Mouse (Mus musculus): ENCODE results near the gene Ubash3a.
"Not testable (repeated sequence)": the region's sequence is repeated elsewhere in the genome, so short reads cannot be mapped to it uniquely, and the experiment has no call there.

The Ubash3a gene

DNA sequence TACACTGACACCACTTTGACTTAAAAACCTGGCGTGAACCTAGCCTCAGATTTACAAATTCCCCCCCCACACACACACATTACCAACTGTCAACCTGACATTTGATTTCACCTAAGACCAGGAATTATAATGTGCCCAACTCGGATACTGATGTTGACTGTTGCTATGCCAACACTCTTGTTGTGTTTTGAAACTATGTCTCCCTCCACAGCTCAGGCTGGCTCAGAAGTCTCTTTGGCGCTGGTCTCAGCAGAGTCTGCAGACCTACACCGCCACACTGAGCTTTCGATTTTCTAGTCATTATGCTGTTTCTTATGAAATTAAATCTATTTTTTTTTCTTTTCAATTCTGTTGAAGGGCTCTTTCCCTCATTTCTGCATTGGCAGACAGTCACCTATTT is 55.0 kb downstream of the Ubash3a start:
- DNase-seq = no peak

DNA sequence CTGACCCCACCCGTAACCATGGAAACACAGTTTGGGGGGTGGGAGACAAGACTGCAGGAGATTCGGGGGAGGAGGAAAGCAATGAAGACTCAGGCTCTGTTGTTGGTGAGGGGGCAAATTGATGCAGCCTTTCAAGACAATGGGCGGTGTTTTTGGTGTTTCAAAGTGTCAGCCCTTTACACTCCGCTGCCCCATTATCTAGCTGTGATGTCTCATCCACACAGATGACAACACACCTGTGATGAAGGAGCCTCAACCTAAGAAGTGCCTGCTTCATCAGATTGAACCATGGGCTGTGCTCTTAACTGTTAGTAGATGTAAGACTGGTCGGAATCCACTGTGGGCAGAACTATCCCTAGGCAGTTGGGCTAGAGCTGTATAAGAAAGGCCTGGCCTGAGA is 56.1 kb downstream of the Ubash3a start:
- DNase-seq = no peak

DNA sequence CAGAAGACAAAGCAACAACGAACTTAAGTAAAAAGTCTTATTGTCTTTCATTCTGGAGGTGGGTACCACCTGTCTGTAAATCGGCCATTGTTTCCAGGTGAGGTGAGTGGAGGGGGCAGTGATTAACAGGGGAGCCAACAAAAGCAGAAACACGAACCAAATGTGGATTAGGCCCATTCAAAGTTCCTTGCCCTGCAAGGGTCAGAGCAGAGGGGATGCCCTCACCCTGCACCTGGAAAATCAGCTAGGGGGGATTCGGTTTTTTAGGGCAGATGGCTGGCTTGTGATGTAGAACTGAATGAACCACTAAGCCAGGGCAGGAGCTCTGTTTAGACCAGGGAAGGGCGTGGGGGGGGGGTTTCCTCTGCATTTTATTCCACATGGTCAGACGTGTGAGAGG is 56.7 kb downstream of the Ubash3a start:
- no peak for DNase-seq

DNA sequence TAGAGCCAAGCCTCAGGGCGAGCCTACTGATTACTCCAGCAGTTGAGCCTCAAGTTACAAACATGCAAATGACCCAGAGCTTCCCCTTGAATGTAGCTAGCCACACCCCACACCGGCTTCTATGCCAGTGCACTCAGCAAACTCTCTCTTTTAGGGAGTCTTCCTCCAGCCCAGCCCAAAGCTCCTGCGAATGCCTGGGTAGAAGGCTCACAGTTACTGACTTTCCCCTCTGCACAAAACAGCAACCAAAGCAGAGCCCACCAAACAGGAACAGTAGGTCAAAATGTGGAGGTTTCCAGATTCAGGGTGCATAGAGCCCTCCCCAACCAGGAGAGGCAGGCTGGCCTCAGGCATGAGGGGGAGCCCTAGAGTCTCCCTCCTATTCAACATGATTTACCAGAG is 57.5 kb downstream of the Ubash3a start:
- peak; percentile 47 to 62 for DNase-seq

DNA sequence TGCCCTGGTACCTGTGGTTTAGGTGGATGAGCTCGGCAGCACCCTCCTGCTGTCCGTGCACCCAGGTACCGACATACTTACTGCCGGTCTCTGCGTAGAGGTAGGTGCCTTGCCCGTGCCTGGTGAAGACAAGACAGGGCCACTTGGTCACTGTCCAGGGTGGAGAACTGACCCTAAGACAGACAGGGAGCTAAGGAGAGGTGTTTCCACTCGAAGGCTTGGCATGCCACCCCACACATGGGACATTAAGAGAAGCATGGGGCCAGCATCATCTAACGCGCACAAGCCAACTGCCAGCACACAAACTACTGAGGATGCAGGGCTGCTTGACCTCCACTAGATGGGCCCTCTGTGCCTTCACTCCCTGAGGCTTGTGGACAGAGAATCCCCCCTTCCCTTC is 58.2 kb downstream of the Ubash3a start:
- no peak for DNase-seq

DNA sequence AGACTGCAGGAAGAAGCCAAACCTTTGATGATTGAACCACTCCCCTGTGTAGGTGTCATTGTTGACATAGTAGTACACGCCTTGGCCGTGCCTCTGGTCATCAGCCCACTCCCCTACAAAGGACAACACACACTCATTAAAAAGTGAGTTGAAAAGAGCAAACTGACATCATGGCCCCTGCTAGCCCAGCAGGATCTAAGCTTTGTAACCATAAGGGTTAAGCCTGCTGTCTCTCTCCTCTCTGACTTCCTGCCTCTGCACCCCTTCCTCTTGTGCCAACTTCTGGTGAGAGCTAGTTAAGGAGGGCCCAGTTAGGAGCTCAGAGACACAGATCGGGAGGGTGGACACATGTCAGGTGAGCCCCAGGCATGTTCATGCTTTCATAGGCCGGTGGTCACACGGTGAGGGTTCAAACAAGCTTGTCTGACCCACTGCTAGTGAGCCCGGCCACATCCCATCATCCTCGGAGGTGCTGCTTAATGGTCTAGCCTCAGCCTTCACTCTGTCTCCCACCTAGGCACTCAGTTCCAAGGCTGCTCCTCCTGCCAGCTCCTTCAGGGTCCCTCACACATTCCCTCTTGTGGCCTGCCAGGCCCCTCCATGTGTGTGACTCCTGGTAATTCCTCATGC is 58.8 kb downstream of the Ubash3a start:
- DNase-seq = peak in 1 of 2 experiments; percentile 38

DNA sequence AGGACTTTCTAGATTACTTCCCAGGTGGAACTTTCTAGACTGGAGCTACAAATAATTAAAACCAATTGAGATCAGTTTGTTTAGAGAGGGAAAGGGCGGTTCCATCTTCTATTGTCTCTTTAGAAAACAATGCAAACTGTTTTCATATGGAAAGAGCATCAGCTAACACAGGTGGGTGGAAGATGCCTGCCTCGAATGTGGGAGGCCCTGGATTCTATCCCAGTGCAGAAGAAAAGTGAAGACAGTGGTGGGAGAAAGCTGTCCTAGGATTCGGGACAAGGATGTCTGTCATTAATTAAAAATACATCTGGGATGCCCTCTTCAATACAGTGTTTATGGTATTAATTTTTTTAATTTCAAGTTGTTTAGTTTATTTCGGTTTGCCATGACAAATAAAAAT is 59.5 kb downstream of the Ubash3a start:
- no peak for DNase-seq

DNA sequence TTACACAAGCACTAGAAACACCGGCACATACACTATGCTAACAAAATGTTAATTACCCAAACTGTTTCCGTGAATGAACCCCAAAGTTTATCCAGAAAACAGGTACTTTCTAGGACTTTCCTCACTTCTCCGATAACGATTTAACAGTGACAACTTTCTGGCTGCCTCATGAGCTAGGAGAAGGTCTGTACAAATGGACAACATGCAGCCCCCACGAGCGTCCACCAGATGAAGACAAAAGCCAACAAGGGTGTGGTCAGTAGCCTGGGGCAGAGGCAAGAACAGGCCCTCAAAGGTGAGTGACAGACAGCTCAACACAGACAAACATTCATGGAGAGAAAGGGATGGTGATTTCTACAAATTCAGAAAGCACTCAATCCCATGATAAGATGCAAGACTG is 59.9 kb downstream of the Ubash3a start:
- no peak for DNase-seq

DNA sequence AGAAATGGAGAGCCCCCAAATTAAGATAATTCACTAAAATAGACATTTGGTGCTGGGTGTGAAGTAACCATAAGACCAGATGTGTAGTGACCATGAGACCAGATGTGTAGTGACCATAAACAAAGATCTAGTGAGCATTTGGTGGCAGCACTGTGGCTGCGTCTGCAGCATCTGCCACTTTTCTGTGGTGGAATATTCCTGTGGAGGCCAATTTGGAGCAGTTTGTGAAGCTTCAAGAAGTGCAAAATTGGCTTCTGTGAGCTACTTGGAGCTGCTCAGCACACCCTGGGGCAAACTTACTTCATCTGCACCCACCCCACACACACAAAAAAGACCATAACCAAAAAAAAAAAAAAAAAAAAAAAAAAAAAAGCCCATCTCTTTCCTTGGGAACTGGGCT is 60.3 kb downstream of the Ubash3a start:
- no peak for DNase-seq

DNA sequence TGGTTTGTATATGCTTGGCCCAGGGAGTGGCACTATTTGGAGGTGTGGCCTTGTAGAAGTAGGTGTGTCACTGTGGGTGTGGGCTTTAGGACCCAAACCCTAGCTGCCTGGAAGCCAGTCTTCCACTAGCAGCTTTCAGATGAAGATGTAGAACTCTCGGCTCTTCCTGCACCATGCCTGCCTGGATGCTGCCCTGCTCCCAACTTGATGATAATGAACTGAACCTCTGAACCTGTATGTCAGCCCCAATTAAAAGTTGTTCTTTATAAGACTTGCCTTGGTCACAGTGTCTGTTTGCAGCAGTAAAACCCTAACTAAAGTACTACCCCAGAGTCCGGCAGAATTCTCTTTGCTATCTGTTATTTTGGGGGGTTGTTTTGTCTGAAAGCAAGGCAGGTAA is 62.1 kb downstream of the Ubash3a start:
- no peak for DNase-seq

DNA sequence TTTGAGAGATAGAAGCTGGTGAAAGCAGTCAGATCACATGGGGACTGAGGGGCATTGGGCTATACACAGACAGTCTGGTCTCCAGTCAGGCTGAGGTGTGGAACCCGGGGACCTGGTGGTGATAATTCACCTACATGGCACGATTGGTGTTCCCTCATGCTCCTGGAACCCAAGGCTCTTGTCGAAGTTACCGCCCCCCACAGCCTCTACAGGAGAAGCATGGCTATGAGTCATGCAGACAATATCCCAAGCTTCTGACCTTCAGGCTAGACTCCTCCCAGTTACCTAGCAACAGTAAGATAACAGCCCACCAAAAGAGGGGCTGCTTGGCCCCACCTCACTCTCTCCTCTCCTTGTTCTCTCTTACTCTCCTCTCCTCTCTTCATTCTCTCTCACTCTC is 62.6 kb downstream of the Ubash3a start:
- no peak for DNase-seq

DNA sequence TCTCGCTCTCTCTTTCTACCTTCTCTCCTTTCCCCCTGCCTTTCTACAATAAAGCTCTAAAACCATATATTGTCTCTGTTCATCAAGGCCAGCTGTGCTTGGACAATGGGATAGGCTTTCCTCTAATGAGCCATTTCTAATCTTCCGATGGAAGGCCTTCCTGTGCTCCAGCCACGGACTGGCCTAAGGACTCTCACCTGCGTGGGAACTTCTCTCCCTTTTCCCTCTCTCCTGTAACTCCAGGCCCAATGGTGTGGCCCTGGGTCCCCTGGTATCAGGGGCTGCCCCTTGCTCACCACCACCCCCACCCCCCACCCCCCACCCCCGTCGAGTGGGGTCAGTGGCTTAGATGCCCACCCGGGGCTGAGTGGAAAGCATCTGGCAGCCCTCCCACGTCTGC is 63.1 kb downstream of the Ubash3a start:
- DNase-seq = not testable (repeated sequence)

DNA sequence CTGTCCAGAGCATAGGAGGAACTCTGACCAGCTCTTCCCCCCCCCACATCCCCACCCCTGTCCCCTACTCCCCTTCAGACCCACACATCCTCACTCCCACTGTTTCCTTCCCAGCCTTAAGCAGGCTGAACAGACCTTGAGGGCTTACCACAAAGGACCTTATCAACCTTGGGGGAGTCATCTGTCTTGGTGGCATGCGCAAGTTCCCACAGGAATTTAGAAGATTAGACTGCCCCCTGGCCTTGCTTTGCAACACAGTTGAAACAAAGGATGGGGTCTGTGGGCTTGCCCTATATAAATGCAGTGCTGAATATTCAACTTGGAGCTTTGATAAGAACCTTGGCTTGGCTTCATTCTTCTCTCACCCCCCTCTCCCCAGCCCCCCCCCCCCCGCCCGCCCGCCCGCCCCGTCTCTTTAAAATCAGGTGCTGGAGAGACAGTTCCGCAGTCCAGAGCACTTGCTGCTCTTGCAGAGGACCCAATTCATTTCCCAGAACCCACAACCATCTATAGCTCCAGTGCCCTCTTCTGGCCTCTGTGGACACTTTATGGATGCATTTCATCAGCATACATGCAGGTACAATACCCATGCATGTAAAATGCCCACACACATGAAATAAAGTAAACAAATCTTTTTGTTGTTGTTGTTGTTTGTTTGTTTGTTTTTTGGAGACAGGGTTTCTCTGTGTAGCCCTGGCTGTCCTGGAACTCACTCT is 63.6 kb downstream of the Ubash3a start:
- DNase-seq = no peak

DNA sequence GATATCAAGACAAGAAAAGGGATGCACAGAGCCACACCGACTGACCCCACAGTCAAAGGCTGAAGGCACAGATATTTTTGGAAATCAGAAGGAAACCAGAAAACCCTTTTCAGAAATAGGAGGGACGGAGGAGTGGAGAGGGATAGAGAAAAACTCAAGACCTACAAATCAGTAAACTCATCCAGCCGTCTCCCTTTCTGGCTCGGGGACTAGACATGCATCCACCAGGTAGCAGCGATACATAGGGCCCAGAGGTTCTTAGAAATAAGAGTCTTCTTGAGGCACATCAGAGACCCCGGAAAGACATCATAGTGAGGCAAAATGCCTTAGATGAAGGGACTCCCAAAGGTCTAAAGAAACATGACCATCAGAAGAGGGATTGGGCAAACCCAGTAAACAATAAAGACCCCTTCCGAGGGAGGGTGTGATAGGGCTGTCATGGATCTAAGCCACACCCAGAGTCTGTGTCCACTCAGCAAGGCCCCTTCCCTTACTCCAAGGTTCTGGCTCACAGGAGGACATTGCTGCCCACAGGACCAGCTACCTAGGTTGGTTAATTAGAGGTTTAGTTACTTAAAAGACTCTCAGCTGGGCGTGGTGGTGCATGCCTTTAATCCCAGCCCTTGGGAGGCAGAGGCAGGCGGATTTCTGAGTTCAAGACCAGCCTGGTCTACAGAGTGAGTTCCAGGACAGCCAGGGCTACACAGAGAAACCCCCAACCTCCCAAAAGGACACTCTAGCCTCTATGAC is 64.9 kb downstream of the Ubash3a start:
- DNase-seq = no peak

DNA sequence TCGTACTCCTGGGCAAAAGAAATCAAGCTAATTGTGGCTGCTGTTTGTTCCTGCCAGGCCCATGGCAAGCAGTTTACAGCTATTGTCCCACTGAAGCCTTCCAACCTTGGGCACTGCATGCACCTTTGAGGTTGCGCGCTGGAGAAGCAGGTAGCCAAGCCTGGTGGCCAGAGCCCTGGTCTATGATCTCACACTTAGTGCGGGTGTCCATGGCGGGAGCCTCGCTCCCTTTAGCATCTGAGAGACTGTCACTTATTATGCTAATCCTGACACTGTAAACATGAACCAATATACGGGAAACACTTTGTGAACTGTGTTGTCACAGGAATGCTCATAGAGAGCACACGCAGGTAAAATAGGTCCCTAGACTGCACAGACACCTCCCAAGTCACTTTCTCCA is 66.0 kb downstream of the Ubash3a start:
- no peak for DNase-seq

DNA sequence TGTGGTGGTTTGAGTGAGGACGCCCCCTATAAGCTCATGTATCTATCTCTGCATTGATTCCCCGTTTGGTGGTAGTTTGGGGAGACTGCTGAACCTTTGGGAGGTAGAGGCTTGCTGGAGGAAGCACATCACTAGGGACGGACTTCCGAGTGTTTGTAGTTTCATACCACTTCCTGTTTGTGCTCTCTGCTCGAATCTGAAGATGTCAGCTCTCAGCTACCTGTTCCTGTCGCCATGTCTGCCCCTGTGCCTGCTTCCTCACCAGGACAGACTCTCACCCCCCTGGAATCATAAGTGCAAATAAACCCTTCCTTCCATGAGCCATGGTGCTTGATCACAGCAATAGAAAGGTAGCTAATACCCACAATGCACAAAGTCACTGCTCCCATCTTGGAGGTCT is 67.5 kb downstream of the Ubash3a start:
- no peak for DNase-seq

DNA sequence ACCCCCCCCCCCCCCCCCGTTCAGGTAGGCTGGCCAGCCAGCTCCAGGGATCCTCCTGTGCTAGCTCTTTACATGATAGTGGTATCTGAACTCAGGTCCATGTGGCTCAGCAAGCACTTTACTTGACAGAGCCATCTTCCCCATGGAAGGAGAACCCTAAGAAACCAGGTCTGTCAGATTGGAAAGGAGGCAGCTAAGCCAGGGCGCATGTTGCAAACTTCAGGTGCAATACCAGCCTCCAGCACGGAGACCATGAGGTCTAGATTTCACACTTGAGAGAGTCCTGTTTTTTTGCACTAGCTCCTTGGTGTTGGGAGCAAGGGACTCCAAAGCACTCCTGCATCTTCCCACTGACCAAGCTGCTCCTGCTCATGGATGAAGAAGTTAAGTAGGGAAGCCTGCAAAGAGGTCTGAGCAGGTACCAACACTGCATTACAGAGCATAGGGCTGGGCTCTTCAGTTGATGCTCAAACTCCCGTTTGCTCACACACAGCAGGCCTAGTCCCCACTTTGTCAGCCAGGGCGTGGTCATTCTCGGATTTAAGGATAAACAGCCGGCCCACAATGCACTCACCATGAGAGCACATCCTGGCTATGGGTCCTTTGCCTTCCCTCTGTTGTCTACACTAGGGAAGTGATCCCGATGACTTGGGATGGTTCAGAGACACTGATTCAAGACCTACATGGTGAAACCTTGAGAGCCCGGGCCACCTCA is 68.7 kb downstream of the Ubash3a start:
- DNase-seq = no peak

DNA sequence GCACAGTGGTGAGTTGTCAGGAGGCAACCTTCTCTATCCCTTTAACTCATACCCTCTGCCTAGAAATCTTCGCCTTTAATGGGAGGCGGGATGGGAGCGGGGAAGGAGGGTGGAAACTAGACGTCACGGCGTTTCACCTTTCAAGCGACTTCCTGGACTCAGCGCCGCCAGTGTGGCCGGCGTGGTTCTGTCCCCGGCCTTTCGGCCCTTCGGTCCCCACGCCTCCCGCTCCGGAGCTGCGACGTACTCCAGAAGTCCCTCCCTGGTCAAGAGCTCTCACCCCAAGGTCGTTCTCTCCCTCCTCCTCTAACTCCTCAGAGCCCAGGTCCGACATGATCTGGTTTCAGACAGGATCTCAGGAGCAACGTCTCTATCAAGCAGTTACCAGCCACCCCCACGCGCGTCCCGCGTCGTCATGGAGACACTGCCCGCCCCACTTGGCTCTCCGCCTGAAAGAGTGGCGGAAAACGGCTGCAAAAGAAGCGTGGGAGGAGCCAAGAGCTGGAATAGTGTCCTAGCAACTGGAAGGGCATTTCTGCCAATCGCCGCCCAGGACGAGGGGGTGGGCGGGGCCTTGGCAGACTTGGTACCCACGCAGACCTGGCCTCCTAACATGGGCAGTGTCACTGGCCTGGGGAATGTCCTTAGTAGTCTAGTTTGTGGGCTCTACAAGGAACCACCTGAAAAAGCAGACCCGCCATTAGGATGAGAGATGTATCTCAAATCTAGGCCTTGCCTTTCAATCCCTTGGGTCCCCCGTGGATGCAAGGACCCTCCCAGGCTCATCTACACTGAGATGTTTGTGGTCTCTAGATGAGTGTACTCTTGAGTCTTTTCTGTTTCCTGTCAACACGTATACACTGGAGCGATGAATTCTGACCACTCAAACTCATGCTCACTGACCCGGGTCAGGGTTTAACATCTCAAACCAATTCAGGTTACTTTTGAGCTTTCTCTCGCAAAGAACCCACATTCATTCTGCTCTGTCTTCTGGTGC is 69.5 kb downstream of the Ubash3a start, which contains the start of gene Rsph1:
Gene Rsph1 (minus strand): TSS at position 462 of the 997 bp plus-strand sequence.
- DNase-seq = peak; percentile 91 to 97

DNA sequence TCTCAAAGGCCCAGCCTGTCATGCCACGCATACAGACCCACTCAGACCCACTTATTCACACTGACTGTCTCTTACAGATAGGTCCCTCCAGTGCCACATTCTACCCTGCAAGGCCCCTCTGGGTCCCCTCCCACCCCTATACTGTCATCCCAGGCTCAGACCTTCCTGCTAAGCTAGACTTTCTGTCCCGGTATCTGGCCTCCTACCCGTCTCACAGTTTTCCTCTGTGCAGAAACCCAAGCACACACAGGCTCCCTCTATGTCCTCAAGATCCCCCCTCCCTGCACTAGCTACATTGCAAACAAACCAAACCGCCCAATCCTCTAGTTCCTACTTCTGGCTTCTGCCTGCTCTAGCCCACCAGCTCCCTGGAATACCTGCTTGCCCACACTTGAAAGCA is 70.3 kb downstream of the Ubash3a start:
- no peak for DNase-seq

DNA sequence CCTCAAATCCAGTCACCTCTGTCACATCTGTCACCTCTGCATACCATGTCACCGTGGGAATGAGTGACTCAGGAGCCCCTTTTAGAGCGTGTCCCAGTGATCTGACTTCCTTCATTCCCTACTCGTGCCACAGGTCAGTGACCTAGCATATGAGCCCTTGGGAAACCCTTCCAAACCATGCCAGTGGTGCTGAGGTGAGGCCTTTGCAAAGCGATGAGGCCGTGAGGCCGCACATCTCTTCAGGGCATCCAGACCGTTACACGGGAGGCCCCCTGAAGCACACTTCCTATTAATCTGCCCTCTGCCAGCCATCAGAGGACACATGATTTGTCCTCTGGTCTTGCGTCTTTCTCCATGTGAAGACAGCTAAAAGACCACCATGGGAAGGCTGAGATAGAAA is 71.9 kb downstream of the Ubash3a start:
- DNase-seq = no peak

DNA sequence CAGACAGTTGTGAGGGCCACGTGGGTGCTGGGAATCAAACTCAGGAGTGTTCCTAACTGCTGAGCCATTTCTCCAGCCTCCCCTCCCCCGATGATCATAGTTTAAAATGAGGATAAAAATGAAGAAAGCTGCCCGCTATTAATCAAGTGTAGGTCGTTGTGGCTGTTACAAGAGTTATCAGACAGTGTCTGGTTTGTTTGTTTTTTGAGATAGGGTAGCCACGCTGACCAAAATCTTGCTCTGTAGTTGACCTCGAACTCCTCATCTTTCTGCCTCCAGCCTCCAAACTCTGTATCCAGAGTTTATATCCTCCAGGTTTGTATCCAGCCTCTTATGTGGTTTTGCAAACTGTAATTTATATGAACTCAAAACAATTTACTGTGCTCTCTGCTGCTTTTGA is 72.6 kb downstream of the Ubash3a start:
- DNase-seq = no peak

All from spleen, adult 18-20 months (tissue).